Mouse (Mus musculus): Measurements from ENCODE around the gene Prkag2.

DNA sequence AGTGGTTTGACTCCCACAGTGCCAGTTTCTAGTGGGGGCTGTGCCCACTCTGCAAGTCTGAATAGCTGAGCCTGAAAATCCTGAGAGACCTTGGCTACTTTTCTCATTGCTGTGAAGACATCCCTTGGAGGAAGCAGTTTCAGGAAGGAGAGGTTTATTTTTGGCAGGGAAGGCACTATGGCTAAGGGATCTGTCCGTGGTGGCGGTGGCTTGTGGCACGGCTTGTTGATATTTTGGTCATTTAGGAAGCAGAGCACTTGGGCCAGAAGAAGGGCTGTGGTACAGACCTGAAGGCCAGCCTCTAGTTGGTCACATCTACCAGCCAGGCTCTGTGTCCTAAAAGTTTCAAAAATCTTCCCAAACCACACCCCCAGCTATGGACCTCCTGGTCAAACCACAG, 140.7 kb downstream of the Prkag2 start:
- no peak for TF ChIP-seq CTCF (IDR thresholded peaks at IDR 0.05; ENCODE audit: low read depth, low read length)
- no peak for TF ChIP-seq GATA1 (IDR thresholded peaks at IDR 0.05; ENCODE audit: borderline replicate concordance, low read length)

Measured in G1E (cell line).